Mouse (Mus musculus) embryonic facial prominence, embryonic 13.5 days (tissue): ENCODE results near the gene Gm45808. TPM values are rescaled to one million over a fixed set of nuclear protein-coding genes. Genes with fewer than 3 reads are reported as not detected.

Source experiments
- ATAC-seq: fragments of 200-750 bp; cut with Nextera tagmentation; 2 replicates; pipeline ENCODE4 v1.8.0; 2017; ENCODE audit warnings: low read depth; ENCODE audit not compliant: insufficient number of reproducible peaks, insufficient read depth, low FRiP score, low TSS enrichment
- H3K27ac ChIP-seq: fragments of 300-500 bp; sonication (generic); 2 replicates; pipeline ENCODE4 v1.5.1; 2015; ENCODE audit warnings: moderate library complexity, mild to moderate bottlenecking, inconsistent platforms
- H3K27me3 ChIP-seq: fragments of 300-500 bp; sonication (generic); 2 replicates; pipeline ENCODE4 v1.6.1; 2015; ENCODE audit warnings: mild to moderate bottlenecking, inconsistent platforms
- H3K36me3 ChIP-seq: fragments of 300-500 bp; sonication (generic); 2 replicates; pipeline ENCODE4 v1.6.1; 2015; ENCODE audit warnings: mild to moderate bottlenecking, inconsistent platforms
- H3K4me1 ChIP-seq: fragments of 300-500 bp; sonication (generic); 2 replicates; pipeline ENCODE4 v1.6.1; 2015; ENCODE audit warnings: inconsistent platforms
- H3K4me2 ChIP-seq: fragments of 300-500 bp; sonication (generic); 2 replicates; pipeline ENCODE4 v1.6.1; 2015; ENCODE audit warnings: moderate library complexity, mild to moderate bottlenecking, inconsistent platforms
- H3K4me3 ChIP-seq: fragments of 300-500 bp; sonication (generic); 2 replicates; pipeline ENCODE4 v1.5.1; 2015; ENCODE audit warnings: mild to moderate bottlenecking, inconsistent platforms
- H3K9ac ChIP-seq: fragments of 300-500 bp; sonication (generic); 2 replicates; pipeline ENCODE4 v1.6.1; 2015; ENCODE audit warnings: mild to moderate bottlenecking, inconsistent platforms
- H3K9me3 ChIP-seq: fragments of 300-500 bp; sonication (generic); 2 replicates; pipeline ENCODE4 v1.6.1; 2016; ENCODE audit warnings: inconsistent platforms
- WGBS: fragments of 180-500 bp; shearing (Covaris S2); methylation state at CpG from one replicate; pipeline ENCODE4 v1.1.7; 2015; ENCODE audit warnings: mixed read lengths; 5-methylcytosine and 5-hydroxymethylcytosine counted together
- polyA plus RNA-seq: library from polyadenylated mRNA; unstranded; fragments of >200 nt; fragmentation: Nextera tagmentation; extraction: Ambion mirVana; gene quantifications from 2 replicates; pipeline ENCODE4 v1.2.1, GENCODE M21; 2015

The Gm45808 gene
- polyA plus RNA-seq, 1 experiment from 2014 or later = not detected

- peaks cover 41% of the 10 kb centered on the region for H3K4me1 ChIP-seq
- H3K4me3 ChIP-seq = peak overlapping the region; percentile 80
- peak; percentile 58 for ATAC-seq
- no peaks in the 10 kb centered on the region for H3K27me3 ChIP-seq
- H3K9me3 ChIP-seq = no peaks in the 10 kb centered on the region
- peaks cover 65% of the 10 kb centered on the region for H3K36me3 ChIP-seq
- H3K27ac ChIP-seq = peak overlapping the region; percentile 96
- peak overlapping the region; percentile 84 for H3K4me2 ChIP-seq
- H3K9ac ChIP-seq = peak overlapping the region; percentile 93
- under 1% methylated on average over 43 of the region's 43 CpGs for WGBS
Observed at GRCm38 (mm10) chr7:45458748-45459563, 27.7 kb downstream of the Gm45808 start.

GRCm38 (mm10) chr7:45457204-45458060 lies 29.2 kb downstream of the Gm45808 start:
- peak overlapping the region; percentile 93 for H3K9ac ChIP-seq
- no peaks in the 10 kb centered on the region for H3K9me3 ChIP-seq
- H3K27me3 ChIP-seq = no peaks in the 10 kb centered on the region
- H3K36me3 ChIP-seq = peaks cover 66% of the 10 kb centered on the region
- peak overlapping the region; percentile 80 for H3K4me3 ChIP-seq
- no peak for ATAC-seq
- H3K4me2 ChIP-seq = peak overlapping the region; percentile 84
- WGBS = 58% methylated on average over 10 of the region's 10 CpGs
- peaks cover 41% of the 10 kb centered on the region for H3K4me1 ChIP-seq
- peak overlapping the region; percentile 44; the same call in 1 of the 2 replicates for H3K27ac ChIP-seq

DNA sequence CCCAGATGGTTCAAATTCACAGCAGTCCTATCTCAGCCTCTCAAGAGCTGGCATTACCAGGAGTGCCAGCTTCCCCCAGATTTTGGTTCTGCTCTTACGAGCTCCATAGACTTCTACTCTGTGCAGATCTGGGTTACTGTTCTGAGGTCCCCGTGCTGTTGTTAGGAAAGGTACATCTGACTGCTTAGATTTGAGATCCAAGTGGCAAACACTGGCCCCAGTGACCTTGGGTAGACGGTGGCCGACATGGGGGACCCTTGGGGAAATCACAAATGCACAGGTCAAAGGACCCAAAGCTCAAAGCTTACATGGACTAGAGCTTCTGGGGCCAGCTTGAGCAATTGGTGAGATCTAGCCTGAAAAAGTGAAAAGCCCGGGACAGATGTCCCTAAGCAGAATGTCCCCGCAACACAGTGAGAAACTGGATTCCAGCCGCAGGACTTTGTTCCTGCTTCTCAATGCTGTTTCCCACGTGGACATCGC lies 29.8 kb downstream of the Gm45808 start:
- H3K4me1 ChIP-seq = peaks cover 39% of the 10 kb centered on the region
- H3K27me3 ChIP-seq = no peaks in the 10 kb centered on the region
- no peak for ATAC-seq
- peaks cover 67% of the 10 kb centered on the region for H3K36me3 ChIP-seq
- H3K9me3 ChIP-seq = no peaks in the 10 kb centered on the region
- H3K27ac ChIP-seq = peak overlapping the region; percentile 11; the same call in 1 of the 2 replicates
- H3K4me3 ChIP-seq = peak overlapping the region; percentile 80
- H3K4me2 ChIP-seq = peak overlapping the region; percentile 84
- WGBS = 56% methylated on average over 9 of the region's 9 CpGs
- peak overlapping the region; percentile 93; the same call in 1 of the 2 replicates for H3K9ac ChIP-seq

- Histone ChIP-seq H3K9ac (no peak overlapping the region), H3K27ac (no peak overlapping the region; the same call in 1 of the 2 replicates), H3K36me3 (peaks cover 69% of the 10 kb centered on the region), H3K27me3 (no peaks in the 10 kb centered on the region), H3K4me1 (peaks cover 35% of the 10 kb centered on the region), H3K4me3 (no peak overlapping the region), H3K4me2 (no peak overlapping the region), H3K9me3 (no peaks in the 10 kb centered on the region)
- ATAC-seq = no peak
- WGBS = 71% methylated on average over 13 of the region's 13 CpGs
Observed at GRCm38 (mm10) chr7:45455932-45456696, 30.5 kb downstream of the Gm45808 start.

DNA sequence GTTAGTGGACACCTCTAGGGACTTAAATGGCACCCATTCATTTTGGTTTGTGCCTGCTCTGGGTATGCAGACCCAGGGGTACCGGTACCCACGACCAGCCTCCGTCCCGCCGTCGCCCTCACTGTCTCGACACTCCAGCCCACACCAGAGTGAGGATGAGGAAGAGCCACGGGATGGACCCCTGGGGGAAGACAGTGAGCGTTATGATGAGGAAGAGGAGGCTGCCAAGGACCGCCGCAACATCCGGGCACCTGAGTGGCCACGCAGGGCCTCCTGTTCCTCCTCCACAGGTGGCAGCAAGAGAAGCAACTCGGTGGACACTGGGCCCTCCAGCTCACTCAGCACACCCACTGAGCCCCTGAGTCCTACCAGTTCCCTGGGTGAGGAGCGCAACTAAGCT lies 31.6 kb downstream of the Gm45808 start:
- Histone ChIP-seq H3K36me3 (peaks cover 72% of the 10 kb centered on the region), H3K4me2 (no peak overlapping the region), H3K27me3 (no peaks in the 10 kb centered on the region), H3K9me3 (no peaks in the 10 kb centered on the region), H3K9ac (no peak overlapping the region), H3K4me1 (peaks cover 23% of the 10 kb centered on the region), H3K4me3 (no peak overlapping the region), H3K27ac (no peak overlapping the region)
- WGBS = 90% methylated on average over 15 of the region's 15 CpGs
- ATAC-seq = no peak

- Histone ChIP-seq H3K9ac (no peak overlapping the region), H3K4me2 (no peak overlapping the region), H3K4me1 (peaks cover 7% of the 10 kb centered on the region; the same call in 1 of the 2 replicates), H3K27ac (no peak overlapping the region), H3K27me3 (no peaks in the 10 kb centered on the region), H3K4me3 (no peak overlapping the region), H3K9me3 (no peaks in the 10 kb centered on the region), H3K36me3 (peaks cover 76% of the 10 kb centered on the region)
- 0 out of 2 replicates have a peak, but pooled peaks have one; percentile 49 for ATAC-seq
- 58% methylated on average over 23 of the region's 23 CpGs for WGBS
Observed at GRCm38 (mm10) chr7:45451344-45451982, 35.1 kb downstream of the Gm45808 start.

- ATAC-seq = no peak
- Histone ChIP-seq H3K27ac (no peak overlapping the region), H3K36me3 (peaks cover 72% of the 10 kb centered on the region), H3K4me2 (no peak overlapping the region), H3K9ac (no peak overlapping the region), H3K4me1 (peaks cover 3% of the 10 kb centered on the region; the same call in 1 of the 2 replicates), H3K9me3 (no peaks in the 10 kb centered on the region), H3K4me3 (no peak overlapping the region), H3K27me3 (no peaks in the 10 kb centered on the region)
- WGBS = 91% methylated on average over 1 of the region's 1 CpGs
Observed at GRCm38 (mm10) chr7:45449974-45450373, 36.6 kb downstream of the Gm45808 start.

DNA sequence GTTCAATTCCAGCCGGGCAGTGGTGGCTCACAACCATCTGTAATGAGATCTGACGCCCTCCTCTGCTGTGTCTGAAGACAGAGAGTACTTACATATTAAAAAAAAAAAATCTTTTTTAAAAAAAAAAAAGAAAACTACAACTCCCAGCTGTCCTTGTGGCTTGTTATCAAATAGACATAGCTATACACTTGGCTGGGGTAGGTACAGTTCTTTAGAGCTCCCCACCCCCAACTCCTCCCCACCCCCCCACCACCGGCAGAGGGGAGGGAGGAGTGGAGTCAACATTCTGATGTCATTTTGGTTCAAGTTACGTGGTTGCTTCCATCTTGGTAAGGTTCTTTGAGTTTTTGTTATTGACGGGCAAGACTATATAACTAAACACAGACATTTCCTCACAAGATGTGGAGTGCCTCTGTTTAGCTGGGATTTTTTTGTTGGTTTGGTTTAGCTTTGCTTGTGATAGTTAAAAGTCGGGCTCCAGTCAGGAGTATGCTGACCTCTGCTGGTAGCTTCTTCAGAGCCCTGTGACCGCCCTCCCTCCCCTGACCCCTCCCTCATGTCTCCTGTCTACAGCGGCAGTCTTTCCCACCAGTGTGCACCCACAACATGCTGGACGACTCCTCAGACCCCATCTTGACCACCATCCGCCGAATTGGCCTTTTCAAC lies 39.2 kb downstream of the Gm45808 start:
- Histone ChIP-seq H3K36me3 (peaks cover 73% of the 10 kb centered on the region), H3K27ac (peak overlapping the region; percentile 51; the same call in 1 of the 2 replicates), H3K4me2 (no peak overlapping the region), H3K9me3 (no peaks in the 10 kb centered on the region), H3K4me1 (peaks cover 3% of the 10 kb centered on the region; the same call in 1 of the 2 replicates), H3K9ac (0 out of 2 replicates have a peak overlapping the region, but pooled peaks have one; percentile 32), H3K4me3 (no peak overlapping the region), H3K27me3 (no peaks in the 10 kb centered on the region)
- 26% methylated on average over 11 of the region's 11 CpGs for WGBS
- ATAC-seq = no peak

DNA sequence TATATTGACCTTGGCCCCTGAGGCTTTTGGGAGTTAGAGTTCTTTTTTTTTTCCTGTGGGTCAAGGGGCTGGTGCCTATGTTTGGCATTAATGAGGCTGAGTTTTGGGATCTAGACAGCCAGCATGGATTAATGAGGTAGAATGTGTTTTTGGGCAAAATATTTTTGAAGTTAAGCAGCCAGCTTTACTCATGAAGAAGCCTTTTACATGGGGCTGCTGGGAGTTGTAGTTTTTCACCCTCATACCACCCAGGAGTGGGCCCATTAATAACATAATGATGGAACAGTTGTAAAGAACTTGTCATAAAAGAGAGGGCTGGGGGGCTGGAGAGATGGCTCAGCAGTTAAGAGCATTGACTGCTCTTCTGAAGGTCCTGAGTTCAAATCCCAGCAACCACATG lies 40.0 kb downstream of the Gm45808 start:
- no peak overlapping the region for H3K27ac ChIP-seq
- no peak overlapping the region for H3K4me3 ChIP-seq
- no peak for ATAC-seq
- H3K9ac ChIP-seq = no peak overlapping the region
- peaks cover 3% of the 10 kb centered on the region; the same call in 1 of the 2 replicates for H3K4me1 ChIP-seq
- H3K9me3 ChIP-seq = no peaks in the 10 kb centered on the region
- no peak overlapping the region for H3K4me2 ChIP-seq
- H3K27me3 ChIP-seq = no peaks in the 10 kb centered on the region
- H3K36me3 ChIP-seq = peaks cover 70% of the 10 kb centered on the region
